Mouse (Mus musculus) naive thymus-derived CD4-positive, alpha-beta T cell, adult 2 months (primary cell): ENCODE measurements around the gene Timm8b.
A peak's percentile ranks its signal among the peaks of the same experiment; 100 is the strongest.
"Not testable (repeated sequence)": the region's sequence is repeated elsewhere in the genome, so short reads cannot be mapped to it uniquely, and the experiment has no call there.

Source experiments
- DNase-seq: peaks from one replicate; pipeline ENCODE4 v3.0.0-alpha.2; 2011; ENCODE audit warnings: low read depth

Gene Timm8b

DNA sequence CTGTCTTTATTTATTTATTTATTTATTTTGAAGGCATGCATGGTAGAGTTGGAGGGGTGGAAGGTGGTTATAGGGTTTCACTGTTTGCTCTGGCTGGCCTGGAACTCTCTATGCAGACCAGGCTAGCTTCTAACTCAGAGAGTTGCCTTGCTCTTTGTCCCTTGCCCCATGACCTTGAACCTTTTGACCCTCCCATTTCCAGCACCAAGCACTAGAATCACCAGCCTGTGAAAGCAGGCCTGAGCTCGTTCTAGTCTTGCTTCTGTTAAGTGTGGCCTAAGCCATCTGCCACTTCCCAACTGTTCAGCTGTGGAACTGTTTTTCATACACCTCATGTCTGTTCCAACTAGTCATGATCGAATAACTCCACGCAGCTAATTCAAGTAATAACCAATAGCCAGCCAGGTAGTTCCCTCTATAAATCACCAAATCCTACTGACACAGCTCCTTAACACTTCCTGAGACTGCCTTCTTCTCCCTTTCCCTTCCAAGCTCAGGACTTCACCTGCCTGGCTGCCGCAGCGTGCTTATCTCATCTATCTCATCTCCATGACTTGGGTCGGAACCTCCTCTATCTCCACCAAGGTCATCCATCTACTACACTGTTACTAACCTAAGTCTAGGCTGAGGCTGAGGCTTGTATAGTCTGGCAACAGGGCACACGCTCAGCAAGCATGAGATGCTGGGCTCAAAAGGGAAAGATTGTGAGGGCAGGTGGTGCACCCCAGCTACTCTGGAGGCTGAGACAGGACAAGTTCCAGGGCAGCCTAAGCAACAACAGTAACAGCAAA is 1.5 kb upstream of the Timm8b start:
- no peak for DNase-seq

DNA sequence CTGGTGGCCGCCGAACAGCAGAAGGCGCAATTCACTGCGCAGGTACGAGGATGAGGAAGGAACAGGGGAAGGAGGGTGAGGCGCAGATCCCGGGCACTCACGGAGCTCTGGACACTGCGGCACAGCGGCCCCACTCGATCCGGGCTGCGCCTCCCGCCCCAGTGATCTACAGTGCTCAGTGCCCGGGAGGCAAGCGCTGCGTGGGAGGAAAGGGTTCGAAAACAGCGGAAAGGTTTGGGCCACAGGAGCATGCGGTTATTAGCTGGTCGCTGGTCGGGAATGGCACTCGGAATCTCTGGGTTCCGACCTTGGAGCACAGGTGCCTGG is 251 bp downstream of the Timm8b start:
- DNase-seq: no peak

DNA sequence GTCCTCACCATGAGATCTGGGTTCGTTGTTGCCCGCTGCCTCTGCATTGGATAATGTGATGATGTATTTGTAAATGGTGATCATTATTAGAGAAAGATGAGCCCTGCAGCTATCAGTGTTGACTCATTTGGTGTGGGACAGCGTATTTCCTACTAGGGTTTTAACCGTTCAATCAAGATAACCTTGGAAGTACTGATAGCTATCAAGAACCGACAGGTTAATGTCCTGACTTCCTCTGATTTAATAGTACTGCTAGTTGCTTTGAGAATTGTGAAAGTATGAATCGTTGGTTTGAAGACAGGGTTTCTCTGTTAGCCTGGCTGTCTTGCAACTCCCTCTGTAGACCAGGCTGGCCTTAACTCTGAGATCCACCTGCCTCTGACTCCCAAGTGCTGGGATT is 628 bp downstream of the Timm8b start:
- DNase-seq: no peak

DNA sequence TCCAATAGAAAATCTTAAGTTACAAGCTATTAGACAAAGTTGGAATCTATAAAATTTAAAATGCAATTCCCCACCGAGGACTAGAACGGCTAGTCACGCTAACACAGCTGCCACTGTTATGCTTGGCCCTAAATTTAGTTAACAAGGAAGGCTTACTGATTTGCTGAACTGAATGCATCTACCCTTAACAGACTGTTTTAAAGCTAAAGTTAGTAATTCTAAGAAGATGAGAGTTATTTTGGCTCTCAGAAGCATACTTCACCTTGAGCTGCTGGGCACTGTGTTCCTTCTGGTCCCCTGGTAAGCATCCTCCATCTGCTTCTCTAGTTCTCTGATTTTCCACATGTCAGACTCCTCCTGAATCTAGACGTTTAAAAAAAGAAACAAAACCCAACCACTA is 8.4 kb downstream of the Timm8b start:
- DNase-seq: no peak

DNA sequence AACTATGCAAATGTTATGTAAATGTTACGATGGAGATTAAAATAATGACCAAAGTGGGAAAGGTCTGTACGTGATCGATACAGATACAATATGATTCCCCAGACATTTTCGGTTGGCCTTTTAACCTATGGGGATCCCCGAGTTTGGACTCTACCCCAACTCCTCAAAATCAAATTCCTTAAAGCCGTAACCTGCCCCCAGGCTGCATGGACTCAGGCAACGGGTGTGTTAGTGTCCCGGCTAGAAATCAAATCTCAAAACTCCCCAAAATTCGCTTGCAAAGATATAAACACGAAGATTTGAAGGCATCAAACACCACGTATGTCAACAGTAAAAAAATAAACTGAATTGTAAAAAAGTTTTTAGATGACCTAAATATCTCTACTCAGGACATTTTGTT is 12.5 kb downstream of the Timm8b start:
- no peak for DNase-seq

DNA sequence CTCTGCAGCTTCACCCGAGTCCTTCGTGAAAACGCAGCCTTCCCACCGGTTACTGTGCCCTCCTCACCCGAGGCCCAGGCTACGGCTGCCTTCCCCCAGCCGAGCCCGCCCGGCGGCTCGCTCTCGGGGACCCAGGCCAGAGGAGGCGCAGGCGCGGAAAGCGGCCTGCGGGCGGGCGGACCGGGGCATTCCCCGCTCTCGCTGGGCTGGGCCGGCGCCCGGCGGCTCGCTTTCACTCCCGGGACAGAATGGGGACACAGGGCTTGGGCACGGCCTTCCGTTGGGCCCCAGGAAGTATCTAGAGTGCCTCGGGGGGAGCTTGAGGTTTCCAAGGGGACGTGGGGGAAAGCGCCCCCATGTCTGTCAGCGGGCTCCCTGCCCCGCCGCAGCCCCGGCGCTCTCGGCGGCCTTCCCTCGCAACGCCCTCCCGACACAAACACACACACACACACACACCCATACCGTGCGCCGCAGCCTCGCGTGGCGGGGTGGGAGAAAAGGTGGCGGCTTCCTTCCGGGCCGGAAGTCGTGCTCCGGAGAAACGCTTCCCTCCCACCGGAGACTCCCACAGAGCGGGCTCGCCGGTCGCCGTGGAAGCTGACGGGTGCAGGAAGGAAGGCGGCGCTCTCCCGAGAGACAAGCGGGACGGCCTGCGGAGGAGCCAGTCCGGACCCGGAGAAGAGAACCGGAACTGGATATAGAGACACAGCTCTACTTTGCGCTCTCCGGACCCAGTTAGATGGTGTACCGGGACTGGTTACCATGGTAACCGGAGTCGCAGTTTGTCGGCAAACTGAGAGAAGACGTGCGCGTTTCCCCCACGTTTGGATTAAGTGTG is 13.3 kb downstream of the Timm8b start, which contains the start of the genes Pih1d2 and Nkapd1:
TSS of gene Pih1d2 (plus strand) at position 556 of the 838 bp plus-strand sequence.
TSS of gene Nkapd1 (minus strand) at position 699 of the 838 bp plus-strand sequence.
- DNase-seq: peak; percentile 97

DNA sequence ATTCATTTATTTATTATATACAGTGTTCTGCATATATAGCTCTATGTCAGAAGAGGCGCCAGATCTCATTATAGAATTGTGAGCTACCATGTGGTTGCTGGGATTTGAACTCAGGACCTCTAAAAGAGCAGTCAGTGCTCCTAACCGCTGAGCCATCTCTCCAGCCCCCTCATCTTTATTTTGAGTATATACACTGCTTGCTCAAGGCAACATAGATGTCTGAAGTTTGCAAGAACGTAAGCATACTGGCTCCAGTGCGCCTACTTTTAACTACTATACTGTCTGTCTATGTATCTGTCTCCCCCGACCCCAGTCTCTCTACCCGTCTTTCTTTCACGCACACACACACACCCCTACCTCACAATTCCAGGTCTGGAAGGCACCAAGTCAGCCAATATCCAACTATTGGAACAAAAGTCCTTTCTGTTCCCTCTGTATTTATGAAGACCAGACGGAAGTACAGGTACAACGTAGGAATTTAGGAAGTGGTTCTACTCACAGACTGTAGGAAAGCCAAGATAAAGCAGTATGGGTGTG is 14.2 kb downstream of the Timm8b start:
- DNase-seq: no peak

DNA sequence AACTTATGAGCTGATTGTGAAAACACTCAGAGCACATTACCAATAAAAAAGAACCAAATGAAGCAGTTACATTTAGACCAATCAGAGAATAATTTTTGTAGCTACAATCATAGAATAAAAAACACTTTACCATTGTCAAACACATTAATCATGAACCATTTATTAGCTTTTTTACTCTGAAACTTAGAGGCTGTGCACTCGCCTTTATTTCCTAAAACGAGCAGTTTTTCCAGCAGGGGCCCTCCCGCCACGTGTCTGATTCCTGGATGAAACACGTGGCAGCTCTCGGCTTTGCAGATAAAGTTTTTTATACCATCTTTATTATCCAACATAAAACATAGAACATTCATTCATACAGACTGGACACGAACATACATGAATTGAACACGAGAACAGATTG is 27.2 kb downstream of the Timm8b start:
- not testable (repeated sequence) for DNase-seq

DNA sequence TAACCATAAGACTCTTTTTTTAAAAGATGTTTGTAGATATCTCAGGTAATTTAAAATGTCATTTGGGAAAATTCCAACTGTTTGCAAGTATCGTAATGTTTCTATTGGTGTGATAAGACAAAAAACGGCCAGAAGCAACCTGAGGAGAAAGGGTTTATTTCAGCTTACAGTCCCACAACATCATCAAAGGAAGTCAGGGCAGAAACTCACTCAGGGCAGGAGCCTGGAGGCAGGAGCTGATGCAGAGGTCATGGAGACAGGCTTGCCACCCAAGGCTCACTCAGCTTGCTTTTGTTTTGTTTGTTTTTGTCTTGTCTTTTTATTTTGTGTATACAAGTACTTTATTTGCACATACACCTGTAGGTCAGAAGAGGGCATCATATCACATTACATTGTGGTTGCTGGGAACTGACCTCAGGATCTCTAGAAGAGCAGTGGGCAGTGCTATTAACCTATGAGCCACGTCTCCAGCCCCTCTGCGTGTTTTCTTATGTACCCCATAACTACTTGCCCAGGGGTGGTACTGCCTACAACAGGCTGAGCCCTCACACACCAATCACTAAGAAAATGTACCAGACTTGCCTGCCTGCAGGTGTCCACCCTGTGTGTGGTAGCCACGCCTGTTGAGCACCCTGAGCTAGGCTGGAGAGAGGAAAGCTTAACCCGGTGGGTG is 28.4 kb downstream of the Timm8b start:
- DNase-seq: no peak

DNA sequence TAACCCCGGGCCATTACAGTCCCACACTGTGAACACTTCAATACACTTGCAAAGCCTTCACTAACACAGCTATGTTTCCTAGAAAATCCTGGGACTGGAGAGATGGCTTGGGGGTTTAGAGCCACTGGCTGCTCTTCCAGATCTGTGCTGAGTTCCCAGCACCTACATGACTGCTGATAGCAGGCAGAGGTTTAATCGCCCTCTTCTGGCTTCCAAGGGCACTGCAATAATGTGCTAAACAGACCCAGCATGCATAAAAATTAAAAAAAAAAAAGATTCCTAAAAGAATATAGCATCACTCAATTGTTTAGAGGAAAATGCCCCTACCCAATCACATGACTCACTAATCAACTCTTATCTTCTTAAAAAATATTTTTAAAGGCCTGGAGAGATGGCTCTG is 29.3 kb downstream of the Timm8b start:
- DNase-seq: peak; percentile 41

DNA sequence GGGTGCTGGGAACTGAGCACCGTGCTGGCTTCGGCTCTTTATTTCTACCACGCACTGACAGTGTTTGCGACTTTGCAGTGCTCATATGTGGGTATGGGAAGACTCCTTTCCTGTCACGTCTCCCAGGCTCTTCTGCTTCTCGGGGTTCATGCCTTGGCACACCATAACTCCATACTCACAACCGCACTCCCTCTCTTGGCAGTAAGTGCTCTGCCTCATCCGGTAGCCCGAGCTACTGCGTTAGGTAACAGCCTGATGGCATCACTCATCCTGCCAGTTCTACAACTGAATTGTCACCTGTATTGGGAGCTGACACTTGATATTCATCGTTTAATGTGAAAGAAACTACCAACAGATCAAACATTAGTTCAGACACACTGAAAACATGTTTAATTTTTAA is 30.6 kb downstream of the Timm8b start:
- no peak for DNase-seq

DNA sequence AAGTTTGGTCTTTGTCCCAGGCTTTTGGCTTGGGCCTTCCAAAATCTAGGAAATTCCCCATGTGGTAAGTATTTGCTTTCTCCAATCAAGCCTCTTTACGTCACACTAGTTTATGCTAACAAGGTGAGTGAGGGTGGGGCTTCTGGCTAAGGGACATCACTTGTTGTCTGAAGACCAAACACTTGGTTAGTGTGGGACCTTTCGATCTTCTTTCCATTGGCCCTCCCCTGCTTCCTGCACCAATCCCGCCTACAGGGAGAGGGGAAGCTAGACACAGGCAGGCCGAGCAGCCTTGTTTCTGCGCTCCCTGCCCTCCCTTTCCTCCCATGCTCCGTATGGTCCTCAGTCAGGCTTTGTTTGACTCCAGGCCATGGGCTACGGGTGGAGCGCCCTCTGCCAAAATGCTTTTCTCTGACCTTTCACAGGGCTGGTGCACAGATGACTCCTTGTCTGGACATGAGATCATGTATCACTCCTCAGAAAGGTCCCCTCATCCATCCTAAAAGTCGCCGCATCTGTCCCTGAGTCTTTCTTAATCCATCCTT is 43.2 kb downstream of the Timm8b start:
- DNase-seq: no peak

DNA sequence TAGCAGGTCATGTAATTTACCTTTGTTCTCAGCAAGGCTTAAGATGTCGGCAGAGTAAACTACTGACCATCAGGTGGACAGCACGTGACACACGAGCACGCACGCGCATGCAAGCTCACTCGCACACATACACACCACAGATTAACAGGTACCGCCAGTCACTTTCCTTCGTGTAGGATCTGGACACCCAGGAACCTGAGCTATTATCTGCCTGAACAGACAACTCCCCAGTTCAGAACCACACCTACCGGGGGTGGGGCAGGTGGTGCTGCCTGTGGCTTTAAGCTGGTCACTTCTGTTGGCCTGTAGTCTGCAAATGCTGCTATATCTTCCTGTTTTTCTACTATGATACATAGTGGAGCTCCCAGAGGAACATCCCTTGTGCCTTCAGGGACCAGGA is 46.8 kb downstream of the Timm8b start:
- DNase-seq: no peak
